In genomic region chr4:139252051-139252760, GRCm38 (mm10) we compare ENCODE assay signal across 8 mouse cellular contexts. TPM values are rescaled to one million over a fixed set of nuclear protein-coding genes. Genes with fewer than 3 reads are reported as not detected.
DNase-seq lines count a peak whose midpoint lies in the region; ATAC-seq and TF ChIP-seq lines count a peak whose summit lies in the region.

No protein-coding gene starts in this region.

- H3K4me1 ChIP-seq in hindbrain, embryonic 13.5 days (replicated peaks), result peaks cover 57% of the 10 kb centered on the region

- H3K27ac ChIP-seq in hindbrain, embryonic 13.5 days, result peak overlapping the region; percentile 52; the same call in 1 of the 2 replicates

- H3K4me2 ChIP-seq in hindbrain, embryonic 13.5 days, result no peak overlapping the region

- no peak for ATAC-seq in Patski
- ATAC-seq in hindbrain, embryonic 13.5 days (ENCODE audit: low FRiP score), result no peak

- TF ChIP-seq CTCF in Patski (IDR thresholded peaks at IDR 0.05), result peak; percentile 89

- H3K9me3 ChIP-seq in hindbrain, embryonic 13.5 days, result no peaks in the 10 kb centered on the region

- 51% methylated on average over 22 of the region's 22 CpGs for WGBS in hindbrain, embryonic 13.5 days

- POLR2A ChIA-PET in Patski (lab: Charles Lee), result interaction anchor here (1.6 kb wide), 1 partner anchor 9 kb away, joined by 3 read pairs; no protein-coding TSS in a partner anchor

- no peak overlapping the region for H3K9ac ChIP-seq in hindbrain, embryonic 13.5 days

- CTCF ChIA-PET in Patski (lab: Charles Lee), result interaction anchor here (1.3 kb wide), 1 partner anchor 10 kb away, joined by 4 read pairs; no protein-coding TSS in a partner anchor

- no peak for DNase-seq in Patski (ENCODE audit: low read depth, low spot score)
- DNase-seq in cerebellum, adult 9-11 months, result peak; percentile 73
- DNase-seq in frontal cortex, postnatal 14 days (ENCODE audit: low spot score in 2 of 2), result peak; percentile 41 to 68
- DNase-seq in layer of hippocampus, postnatal 25 days (ENCODE audit: extremely low spot score in 1 of 2, low spot score in 1 of 2), result peak; percentile 49 to 82
- peak; percentile 83 to 84 for DNase-seq in lung, postnatal 4 days
- peak; percentile 68 for DNase-seq in right cerebral cortex, adult 18-20 months
- peak; percentile 59 for DNase-seq in urinary bladder, adult 2 months (ENCODE audit: low spot score)

- no peak overlapping the region for H3K4me3 ChIP-seq in hindbrain, embryonic 13.5 days

- H3K36me3 ChIP-seq in hindbrain, embryonic 13.5 days, result peaks cover 5% of the 10 kb centered on the region

- in situ Hi-C loops in Patski (cut with MboI; ENCODE audit: low pct_unique_long_range_greater_than_20kb), result loop anchor here (10.0 kb wide), 1 partner anchor 47 kb away; no protein-coding TSS in a partner anchor

- no peaks in the 10 kb centered on the region for H3K27me3 ChIP-seq in Patski
- H3K27me3 ChIP-seq in hindbrain, embryonic 13.5 days, result no peaks in the 10 kb centered on the region

RNA-seq across cellular contexts. Expression of gene Pqlc2, which starts 58.3 kb away (rescaled TPM):
- 9.9 TPM for polyA plus RNA-seq in Patski (2021)
- 14.3 TPM in 2 replicates for polyA plus RNA-seq in hindbrain, embryonic 13.5 days (2015; fragmentation: Nextera tagmentation; extraction: Ambion mirVana)
- 10 to 100 TPM; 11.6 to 12.3 TPM for total RNA-seq in layer of hippocampus, postnatal 25 days (2021)
- polyA plus RNA-seq in urinary bladder, adult 2 months (2012; rRNA removed), result 10.2 and 11.6 TPM in 2 replicates

RNA-seq across cellular contexts. Expression of gene Akr7a5, which starts 58.3 kb away (rescaled TPM):
- 131 TPM for polyA plus RNA-seq in Patski (2021)
- polyA plus RNA-seq in hindbrain, embryonic 13.5 days (2015; fragmentation: Nextera tagmentation; extraction: Ambion mirVana), result 58.7 and 60.0 TPM in 2 replicates
- 10 to 100 TPM; 30.5 to 37.9 TPM for total RNA-seq in layer of hippocampus, postnatal 25 days (2021)
- 8.7 and 15.3 TPM in 2 replicates for polyA plus RNA-seq in urinary bladder, adult 2 months (2012; rRNA removed)

RNA-seq across cellular contexts. Expression of gene Capzb, which starts 59.5 kb away (rescaled TPM):
- 305 TPM for polyA plus RNA-seq in Patski (2021)
- polyA plus RNA-seq in hindbrain, embryonic 13.5 days (2015; fragmentation: Nextera tagmentation; extraction: Ambion mirVana), result 340 and 343 TPM in 2 replicates
- 100 to 1,000 TPM; 444 to 476 TPM for total RNA-seq in layer of hippocampus, postnatal 25 days (2021)
- 297 and 375 TPM in 2 replicates for polyA plus RNA-seq in urinary bladder, adult 2 months (2012; rRNA removed)
